Comparison of ENCODE assay signal across 10 mouse cellular contexts in the genomic region with DNA sequence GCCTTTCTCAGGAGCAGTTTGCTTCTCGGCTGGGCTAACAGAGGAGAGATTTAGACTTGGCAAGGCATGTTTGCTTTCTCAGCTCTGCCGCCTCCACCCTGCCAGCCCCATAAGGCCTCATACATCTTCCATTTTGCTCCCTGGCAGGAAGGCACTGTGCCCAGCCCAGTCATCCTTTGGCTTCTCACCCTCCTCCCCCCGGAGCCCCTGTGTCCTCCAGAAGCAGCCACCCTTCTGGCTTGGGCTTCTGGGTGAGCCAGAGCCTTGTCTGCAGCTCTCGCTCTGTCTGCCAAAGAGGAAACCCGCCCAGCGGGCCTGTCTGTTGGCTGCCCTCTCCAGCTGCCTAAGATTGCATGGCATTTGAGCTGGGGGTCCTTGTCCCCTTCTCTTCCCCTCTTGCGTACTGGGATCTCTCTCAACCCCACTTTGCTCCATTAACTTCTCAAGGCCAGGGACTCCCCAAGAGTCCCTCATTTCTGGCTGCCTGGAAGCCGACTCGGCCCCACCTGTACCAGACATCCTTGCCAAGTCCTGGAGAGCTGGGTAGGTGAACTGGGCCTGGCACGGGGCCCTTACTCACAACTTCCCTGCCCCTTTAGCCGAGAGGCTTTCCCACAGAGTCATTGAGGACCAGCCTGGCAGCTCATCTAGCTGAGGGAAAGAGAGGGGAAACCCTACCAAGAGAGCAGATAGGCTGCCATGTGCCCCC. TPM values are rescaled to one million over a fixed set of nuclear protein-coding genes. Genes with fewer than 3 reads are reported as not detected.
DNase-seq lines count a peak whose midpoint lies in the region; ATAC-seq and TF ChIP-seq lines count a peak whose summit lies in the region.
"Had no signal": no experiment of that assay in that cellular context is flagged by ENCODE, and none has a peak within 500 bp of the region (broad histone marks: within the 10 kb centered on the region; RNA-seq: fewer than 3 reads in every experiment).

No protein-coding gene starts in this region.

- no peak for TF ChIP-seq POLR2A in kidney, adult 2 months (IDR thresholded peaks at IDR 0.05; ENCODE audit: low read depth, low read length)

- H3K9me3 ChIP-seq in embryonic facial prominence, embryonic 13.5 days = no peaks in the 10 kb centered on the region

- no peaks in the 10 kb centered on the region for H3K36me3 ChIP-seq in kidney, adult 2 months (ENCODE audit: control insufficient read depth, insufficient read depth, low read length)
- no peaks in the 10 kb centered on the region for H3K36me3 ChIP-seq in embryonic facial prominence, embryonic 13.5 days

- intact Hi-C loops in left cerebral cortex, adult 2 months (cut with DNase I) = no loop called here

- no peaks in the 10 kb centered on the region for H3K4me1 ChIP-seq in kidney, adult 2 months (ENCODE audit: control insufficient read depth, insufficient read depth, low read length)
- peaks cover 26% of the 10 kb centered on the region for H3K4me1 ChIP-seq in embryonic facial prominence, embryonic 13.5 days

- 0 out of 2 replicates have a peak overlapping the region, but pooled peaks have one; percentile 16 for H3K9ac ChIP-seq in embryonic facial prominence, embryonic 13.5 days
- H3K9ac ChIP-seq: lung, embryonic 14.5 days had no signal

- TF ChIP-seq CTCF in kidney, adult 2 months (conservative IDR thresholded peaks at IDR 0.05; ENCODE audit: insufficient read depth, insufficient read length, low read depth, low read length) = no peak
- TF ChIP-seq CTCF in left cerebral cortex, adult 2 months (IDR thresholded peaks at IDR 0.05) = no peak

- DNase-seq in kidney, adult 2 months = peak; percentile 48
- no peak for DNase-seq in kidney, adult 8-10 months
- DNase-seq in left cerebral cortex, adult 2 months (ENCODE audit: extremely low spot score in 1 of 2, low spot score in 2 of 2) = peak; percentile 35 to 65
- peak; percentile 58 to 59 for DNase-seq in right cerebral cortex, postnatal 36 days (ENCODE audit: low spot score in 2 of 2)
- DNase-seq in thymus, postnatal 25 days = no peak
- no peak for DNase-seq in adrenal gland, adult 8-10 months
- DNase-seq in kidney, postnatal 25 days = no peak
- DNase-seq: lung, embryonic 14.5 days had no signal

- no peak overlapping the region for H3K27ac ChIP-seq in kidney, adult 2 months (ENCODE audit: insufficient read depth, low read depth, low read length)
- H3K27ac ChIP-seq in embryonic facial prominence, embryonic 13.5 days = no peak overlapping the region
- peak overlapping the region; percentile 70 for H3K27ac ChIP-seq in left cerebral cortex, adult 2 months

- H3K4me2 ChIP-seq in embryonic facial prominence, embryonic 13.5 days = no peak overlapping the region
- H3K4me2 ChIP-seq: lung, embryonic 14.5 days had no signal

- H3K4me3 ChIP-seq in kidney, adult 2 months (ENCODE audit: insufficient read depth, low read depth, low read length) = no peak overlapping the region
- no peak overlapping the region for H3K4me3 ChIP-seq in embryonic facial prominence, embryonic 13.5 days
- H3K4me3 ChIP-seq in left cerebral cortex, adult 2 months = no peak overlapping the region

- no peak for ATAC-seq in embryonic facial prominence, embryonic 13.5 days (ENCODE audit: insufficient number of reproducible peaks, insufficient read depth, low FRiP score, low TSS enrichment, low read depth)

- 68% methylated on average over 11 of the region's 11 CpGs for WGBS in kidney, adult 2 months
- 73% methylated on average over 11 of the region's 11 CpGs for WGBS in embryonic facial prominence, embryonic 13.5 days

- H3K27me3 ChIP-seq in kidney, adult 2 months (replicated peaks; ENCODE audit: control insufficient read depth, insufficient read depth, low read length) = no peaks in the 10 kb centered on the region
- peaks cover 39% of the 10 kb centered on the region for H3K27me3 ChIP-seq in embryonic facial prominence, embryonic 13.5 days

RNA-seq across cellular contexts. Expression of a gene that starts 14.9 kb away (rescaled TPM):
- 91.4 and 98.1 TPM in 2 replicates for polyA plus RNA-seq in kidney, adult 2 months (2012; rRNA removed)
- polyA plus RNA-seq in embryonic facial prominence, embryonic 13.5 days (2015; fragmentation: Nextera tagmentation; extraction: Ambion mirVana) = 4.0 and 5.0 TPM in 2 replicates
- total RNA-seq in left cerebral cortex, adult 2 months (2021) = 10 to 100 TPM; 94.2 to 96.3 TPM
- total RNA-seq in adrenal gland, adult 8-10 months (2022) = 10 to 100 TPM; 16.1 to 56.7 (median 33.1) TPM
- total RNA-seq: CH12.LX had no signal

RNA-seq across cellular contexts. Expression of a gene that starts 47.9 kb away (rescaled TPM):
- 22.2 and 23.9 TPM in 2 replicates for polyA plus RNA-seq in kidney, adult 2 months (2012; rRNA removed)
- 32.0 and 35.2 TPM in 2 replicates for polyA plus RNA-seq in embryonic facial prominence, embryonic 13.5 days (2015; fragmentation: Nextera tagmentation; extraction: Ambion mirVana)
- total RNA-seq in left cerebral cortex, adult 2 months (2021) = 10 to 100 TPM; 41.4 to 44.3 TPM
- total RNA-seq in adrenal gland, adult 8-10 months (2022) = 10 to 100 TPM; 67.1 to 80.6 (median 71.1) TPM

Comparison
In these comparisons a context has a peak if more than half of its experiments do, and no peak if none do; other contexts are left out.
1. DNase-seq: peak in kidney, adult 2 months (single experiment), left cerebral cortex, adult 2 months (2 of 2) and right cerebral cortex, postnatal 36 days (2 of 2); none in kidney, adult 8-10 months (0 of 2), thymus, postnatal 25 days (single experiment), adrenal gland, adult 8-10 months (single experiment) and kidney, postnatal 25 days (0 of 2).